Mouse (Mus musculus): ENCODE data around the gene Cpz. TPM values are rescaled to one million over a fixed set of nuclear protein-coding genes. Genes with fewer than 3 reads are reported as not detected.

Gene Cpz
- polyA plus RNA-seq, 1 experiment from 2014 or later, result 4.1 TPM

- DNase-seq (ENCODE audit: low spot score), result no peak
- 57% methylated on average over 17 of the region's 17 CpGs for WGBS
Measured at GRCm38 (mm10) chr5:35454187-35454800, 71.2 kb downstream of the Cpz start.

More at GRCm38 (mm10) chr5:35454187-35454800, 71.2 kb downstream of the Cpz start:
- Histone ChIP-seq H3K9me3 (ENCODE audit: low read length) (no peaks in the 10 kb centered on the region), H3K9ac (replicated peaks; ENCODE audit: low read depth) (no peak overlapping the region), H3K36me3 (ENCODE audit: insufficient read depth, low read length) (no peaks in the 10 kb centered on the region), H3K27me3 (replicated peaks; ENCODE audit: insufficient read depth, low read length) (no peaks in the 10 kb centered on the region), H3K4me3 (ENCODE audit: low read depth, low read length) (no peak overlapping the region), H3K4me1 (ENCODE audit: insufficient read depth, low read depth, low read length) (no peaks in the 10 kb centered on the region), H3K4me2 (replicated peaks; ENCODE audit: low read depth, low read length) (no peak overlapping the region), H3K27ac (ENCODE audit: low read length) (no peak overlapping the region)
- no peak for ATAC-seq
- TF ChIP-seq CTCF (IDR thresholded peaks at IDR 0.05) (no peak), EP300 (IDR thresholded peaks at IDR 0.05) (no peak)

Other genes starting within 250 kb of the Cpz start
- gene Adra2c, start 247.4 kb downstream of the Cpz start, polyA plus RNA-seq (2015; fragmentation: Nextera tagmentation; extraction: Ambion mirVana), result not detected in 2 replicates
- gene Hmx1, start 136.6 kb downstream of the Cpz start, polyA plus RNA-seq (2015; fragmentation: Nextera tagmentation; extraction: Ambion mirVana), result not detected in 2 replicates
- gene Trmt44, start 49.4 kb upstream of the Cpz start, polyA plus RNA-seq (2015; fragmentation: Nextera tagmentation; extraction: Ambion mirVana), result 3.4 and 4.4 TPM in 2 replicates
- 15.0 and 15.9 TPM in 2 replicates for gene Acox3, start 57.3 kb upstream of the Cpz start, polyA plus RNA-seq (2015; fragmentation: Nextera tagmentation; extraction: Ambion mirVana)
- 35.7 and 40.5 TPM in 2 replicates for gene Htra3, start 154.1 kb upstream of the Cpz start, polyA plus RNA-seq (2015; fragmentation: Nextera tagmentation; extraction: Ambion mirVana)
- 21.1 and 22.9 TPM in 2 replicates for gene Sh3tc1, start 214.3 kb upstream of the Cpz start, polyA plus RNA-seq (2015; fragmentation: Nextera tagmentation; extraction: Ambion mirVana)
- gene Ablim2, start 232.2 kb upstream of the Cpz start, polyA plus RNA-seq (2015; fragmentation: Nextera tagmentation; extraction: Ambion mirVana), result 0.74 and 0.75 TPM in 2 replicates